Comparison of ENCODE assay signal across 19 mouse cellular contexts in the genomic region with DNA sequence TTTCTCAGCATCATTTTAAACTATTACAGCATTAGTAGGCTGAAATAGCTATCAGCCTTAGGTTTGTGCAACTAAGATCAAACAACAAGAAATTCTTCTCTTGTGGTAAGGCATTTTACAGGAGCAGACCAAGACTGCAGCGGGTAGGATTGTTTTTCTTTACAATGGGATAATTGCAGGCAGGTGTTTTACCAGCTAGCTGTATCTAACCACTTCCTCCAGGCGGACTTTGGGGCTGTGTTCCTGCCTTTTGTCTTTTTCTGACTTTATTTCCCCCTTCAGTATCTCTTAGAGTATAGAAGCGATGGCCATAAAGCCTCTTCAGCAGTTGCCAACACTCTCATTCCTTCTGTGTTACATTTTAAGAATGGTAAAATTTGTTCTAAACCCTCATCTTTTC.
"Had no signal": no experiment of that assay in that cellular context is flagged by ENCODE, and none has a peak within 500 bp of the region (broad histone marks: within the 10 kb centered on the region; RNA-seq: fewer than 3 reads in every experiment).

No protein-coding gene starts in this region.

- H3K4me2 ChIP-seq: kidney, embryonic 15.5 days; liver, embryonic 13.5 days; midbrain, embryonic 13.5 days; neural tube, embryonic 12.5 days; neural tube, embryonic 15.5 days had no signal

- H3K36me3 ChIP-seq: kidney, embryonic 15.5 days; liver, embryonic 13.5 days; midbrain, embryonic 13.5 days; neural tube, embryonic 12.5 days; neural tube, embryonic 15.5 days had no signal

- H3K4me1 ChIP-seq: kidney, embryonic 15.5 days; liver, embryonic 13.5 days; midbrain, embryonic 13.5 days; neural tube, embryonic 12.5 days; neural tube, embryonic 15.5 days had no signal

- H3K4me3 ChIP-seq: kidney, embryonic 15.5 days; left cerebral cortex, adult 2 months; liver, embryonic 13.5 days; midbrain, embryonic 13.5 days; neural tube, embryonic 12.5 days; neural tube, embryonic 15.5 days had no signal

- H3K27ac ChIP-seq: kidney, embryonic 15.5 days; left cerebral cortex, adult 2 months; liver, embryonic 13.5 days; midbrain, embryonic 13.5 days; neural tube, embryonic 12.5 days; neural tube, embryonic 15.5 days; stomach, postnatal 0 days had no signal

- DNase-seq: kidney, adult 2 months; kidney, postnatal 10 days; kidney, postnatal 36 days; layer of hippocampus, adult 9-11 months; liver, embryonic 13.5 days; lung, adult 2 months; lung, postnatal 14 days; lung, postnatal 4 days; right cerebral cortex, adult 18-20 months; right cerebral cortex, postnatal 14 days; right cerebral cortex, postnatal 4 days had no signal

- H3K27me3 ChIP-seq: kidney, embryonic 15.5 days; liver, embryonic 13.5 days; midbrain, embryonic 13.5 days; neural tube, embryonic 12.5 days; neural tube, embryonic 15.5 days had no signal

- H3K9me3 ChIP-seq: kidney, embryonic 15.5 days; liver, embryonic 13.5 days; neural tube, embryonic 12.5 days; neural tube, embryonic 15.5 days had no signal

- ATAC-seq: intestine, postnatal 0 days; midbrain, embryonic 13.5 days; midbrain, embryonic 16.5 days had no signal

- H3K9ac ChIP-seq: kidney, embryonic 15.5 days; liver, embryonic 13.5 days; midbrain, embryonic 13.5 days; neural tube, embryonic 12.5 days; neural tube, embryonic 15.5 days had no signal
